18 mouse cellular contexts compared by ENCODE assay signal in genomic region chr17:62286086-62287080, GRCm38 (mm10).
DNase-seq lines count a peak whose midpoint lies in the region; ATAC-seq and TF ChIP-seq lines count a peak whose summit lies in the region.
"Had no signal": no experiment of that assay in that cellular context is flagged by ENCODE, and none has a peak within 500 bp of the region (broad histone marks: within the 10 kb centered on the region; RNA-seq: fewer than 3 reads in every experiment).

No protein-coding gene starts in this region.

- no peak for ATAC-seq in heart, embryonic 13.5 days (ENCODE audit: extremely low read depth, insufficient number of reproducible peaks, low FRiP score, low TSS enrichment)
- no peak for ATAC-seq in midbrain, postnatal 0 days (ENCODE audit: low FRiP score)
- no peak for ATAC-seq in midbrain, embryonic 11.5 days (ENCODE audit: low FRiP score)
- ATAC-seq: forebrain, embryonic 13.5 days; lung, postnatal 0 days had no signal

- H3K4me3 ChIP-seq in heart, embryonic 13.5 days, result no peak overlapping the region
- H3K4me3 ChIP-seq in midbrain, postnatal 0 days (ENCODE audit: low read depth, low read length), result no peak overlapping the region
- H3K4me3 ChIP-seq in midbrain, embryonic 11.5 days (ENCODE audit: low read depth, low read length), result no peak overlapping the region
- H3K4me3 ChIP-seq in cerebellum, adult 2 months (replicated peaks; ENCODE audit: insufficient read depth, low read depth, low read length), result peak overlapping the region; percentile 24
- H3K4me3 ChIP-seq: forebrain, embryonic 13.5 days; hindbrain, embryonic 12.5 days; liver, embryonic 13.5 days; stomach, embryonic 15.5 days had no signal

- peaks cover 7% of the 10 kb centered on the region; the same call in 1 of the 2 replicates for H3K4me1 ChIP-seq in heart, embryonic 13.5 days
- H3K4me1 ChIP-seq in midbrain, postnatal 0 days (ENCODE audit: insufficient read depth, low read length), result no peaks in the 10 kb centered on the region
- H3K4me1 ChIP-seq in midbrain, embryonic 11.5 days (ENCODE audit: control insufficient read depth, insufficient read depth, low read length), result no peaks in the 10 kb centered on the region
- peaks cover 2% of the 10 kb centered on the region; the same call in 1 of the 2 replicates for H3K4me1 ChIP-seq in cerebellum, adult 2 months (ENCODE audit: control insufficient read depth, insufficient read depth, low read length)
- H3K4me1 ChIP-seq: forebrain, embryonic 13.5 days; hindbrain, embryonic 12.5 days; liver, embryonic 13.5 days; stomach, embryonic 15.5 days had no signal

- no peak for DNase-seq in heart, adult 9 months (ENCODE audit: low spot score in 2 of 2)
- DNase-seq in midbrain, postnatal 0 days (ENCODE audit: low spot score), result peak; percentile 44
- DNase-seq in midbrain, embryonic 11.5 days (ENCODE audit: low spot score, missing footprints), result no peak
- DNase-seq in cerebellum, adult 2 months, result peak; percentile 68 to 91
- no peak for DNase-seq in retina, postnatal 1 day
- no peak for DNase-seq in layer of hippocampus, adult 18-20 months (ENCODE audit: low spot score in 2 of 2)
- DNase-seq in embryo, embryonic 11 days, result no peak
- DNase-seq: adrenal gland, adult 2 months; B cell, adult 2 months; kidney, adult 18-20 months; kidney, postnatal 4 days; liver, embryonic 13.5 days; spleen, adult 18-20 months had no signal

- H3K9ac ChIP-seq in heart, embryonic 13.5 days, result no peak overlapping the region
- H3K9ac ChIP-seq in midbrain, postnatal 0 days (replicated peaks; ENCODE audit: low read length, poor library complexity, severe bottlenecking), result no peak overlapping the region
- H3K9ac ChIP-seq in midbrain, embryonic 11.5 days (ENCODE audit: low read length), result no peak overlapping the region
- H3K9ac ChIP-seq: forebrain, embryonic 13.5 days; hindbrain, embryonic 12.5 days; liver, embryonic 13.5 days; stomach, embryonic 15.5 days had no signal

- TF ChIP-seq CTCF in midbrain, postnatal 0 days (IDR thresholded peaks at IDR 0.05), result no peak
- TF ChIP-seq CTCF in cerebellum, adult 2 months (IDR thresholded peaks at IDR 0.05; ENCODE audit: borderline replicate concordance, insufficient read depth, low read depth, low read length), result no peak

- H3K9me3 ChIP-seq in heart, embryonic 13.5 days, result no peaks in the 10 kb centered on the region
- H3K9me3 ChIP-seq in midbrain, postnatal 0 days (ENCODE audit: low read length), result no peaks in the 10 kb centered on the region
- H3K9me3 ChIP-seq in midbrain, embryonic 11.5 days (ENCODE audit: control insufficient read depth, low read length), result no peaks in the 10 kb centered on the region
- H3K9me3 ChIP-seq: forebrain, embryonic 13.5 days; hindbrain, embryonic 12.5 days; liver, embryonic 13.5 days; stomach, embryonic 15.5 days had no signal

- H3K36me3 ChIP-seq in heart, embryonic 13.5 days, result no peaks in the 10 kb centered on the region
- H3K36me3 ChIP-seq in midbrain, postnatal 0 days (ENCODE audit: insufficient read depth, low read length), result no peaks in the 10 kb centered on the region
- H3K36me3 ChIP-seq in midbrain, embryonic 11.5 days (ENCODE audit: control insufficient read depth, insufficient read depth, low read length), result no peaks in the 10 kb centered on the region
- H3K36me3 ChIP-seq: hindbrain, embryonic 12.5 days; liver, embryonic 13.5 days; stomach, embryonic 15.5 days had no signal

- WGBS in heart, embryonic 13.5 days, result 51% methylated on average over 12 of the region's 12 CpGs
- 82% methylated on average over 12 of the region's 12 CpGs for WGBS in midbrain, postnatal 0 days
- 86% methylated on average over 12 of the region's 12 CpGs for WGBS in midbrain, embryonic 11.5 days
- WGBS in cerebellum, adult 2 months, result 9% methylated on average over 12 of the region's 12 CpGs

- H3K4me2 ChIP-seq in heart, embryonic 13.5 days, result peak overlapping the region; percentile 42
- H3K4me2 ChIP-seq in midbrain, postnatal 0 days (ENCODE audit: low read depth, low read length, poor library complexity, severe bottlenecking), result no peak overlapping the region
- no peak overlapping the region for H3K4me2 ChIP-seq in midbrain, embryonic 11.5 days
- H3K4me2 ChIP-seq: forebrain, embryonic 13.5 days; hindbrain, embryonic 12.5 days; liver, embryonic 13.5 days; stomach, embryonic 15.5 days had no signal

- no peaks in the 10 kb centered on the region for H3K27me3 ChIP-seq in heart, embryonic 13.5 days (replicated peaks)
- no peaks in the 10 kb centered on the region for H3K27me3 ChIP-seq in midbrain, postnatal 0 days (ENCODE audit: insufficient read depth, low read length)
- H3K27me3 ChIP-seq in midbrain, embryonic 11.5 days (ENCODE audit: control insufficient read depth, insufficient read depth, low read length), result no peaks in the 10 kb centered on the region
- no peaks in the 10 kb centered on the region for H3K27me3 ChIP-seq in cerebellum, adult 2 months (ENCODE audit: control insufficient read depth, insufficient read depth, low read length)
- H3K27me3 ChIP-seq: forebrain, embryonic 13.5 days; hindbrain, embryonic 12.5 days; liver, embryonic 13.5 days; stomach, embryonic 15.5 days had no signal

- TF ChIP-seq POLR2A in cerebellum, adult 2 months (IDR thresholded peaks at IDR 0.05; ENCODE audit: borderline replicate concordance, insufficient read depth, low read length), result no peak

- no peak overlapping the region for H3K27ac ChIP-seq in heart, embryonic 13.5 days (replicated peaks)
- no peak overlapping the region for H3K27ac ChIP-seq in midbrain, postnatal 0 days (ENCODE audit: low read depth, low read length)
- no peak overlapping the region for H3K27ac ChIP-seq in midbrain, embryonic 11.5 days (ENCODE audit: low read depth, low read length)
- no peak overlapping the region for H3K27ac ChIP-seq in cerebellum, adult 2 months (ENCODE audit: insufficient read depth, low read length)
- H3K27ac ChIP-seq: forebrain, embryonic 13.5 days; hindbrain, embryonic 12.5 days; liver, embryonic 13.5 days; stomach, embryonic 15.5 days had no signal

Comparison
In these comparisons a context has a peak if more than half of its experiments do, and no peak if none do; other contexts are left out.
1. DNase-seq: peak in midbrain, postnatal 0 days (single experiment) and cerebellum, adult 2 months (2 of 2); none in heart, adult 9 months (0 of 2), midbrain, embryonic 11.5 days (single experiment), retina, postnatal 1 day (single experiment), layer of hippocampus, adult 18-20 months (0 of 2) and embryo, embryonic 11 days (single experiment).